Mouse (Mus musculus) left cerebral cortex, adult 9 months (tissue): ENCODE measurements around the gene Emid1.

Experiments
- DNase-seq, 2 experiments: peaks; one replicate each; pipeline ENCODE4 v3.0.0; 2022; ENCODE audit warnings: low spot score in 2 of 2

The Emid1 gene

DNA sequence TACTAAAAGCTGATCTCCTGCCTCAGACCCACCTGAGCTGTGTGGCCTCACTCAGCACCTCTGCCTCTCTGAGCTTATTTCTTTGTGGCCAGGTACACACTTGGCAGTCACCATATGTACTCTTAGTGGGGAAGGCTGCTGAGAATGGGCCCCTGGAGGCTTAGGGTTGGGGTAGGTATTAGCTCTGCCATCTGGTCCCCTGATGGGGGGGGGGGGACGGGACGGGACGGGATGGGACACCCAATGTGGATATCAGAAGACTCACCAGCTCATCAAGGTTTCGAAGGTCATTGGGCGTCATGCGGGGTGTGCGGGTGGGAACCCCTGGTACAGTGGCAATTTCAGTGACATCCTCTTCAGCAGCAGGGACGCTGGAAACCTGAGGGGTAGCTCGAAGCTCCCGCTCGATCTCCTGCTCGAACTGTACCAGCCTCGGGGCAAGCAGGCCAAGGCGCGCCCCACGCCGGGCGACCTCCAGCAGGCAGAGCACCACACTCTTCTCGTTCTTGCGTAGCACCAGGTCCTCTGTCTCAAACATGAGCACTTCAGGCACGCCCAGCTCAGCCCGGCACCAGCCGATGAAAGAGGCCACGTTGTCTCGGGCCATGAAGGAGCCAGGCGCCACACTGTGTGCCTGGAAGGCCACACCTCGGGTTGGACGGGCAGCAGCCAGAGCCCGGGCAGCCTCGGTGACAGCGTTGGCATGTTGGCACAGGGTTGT lies 88.3 kb downstream of the Emid1 start:
- DNase-seq, result no peak

DNA sequence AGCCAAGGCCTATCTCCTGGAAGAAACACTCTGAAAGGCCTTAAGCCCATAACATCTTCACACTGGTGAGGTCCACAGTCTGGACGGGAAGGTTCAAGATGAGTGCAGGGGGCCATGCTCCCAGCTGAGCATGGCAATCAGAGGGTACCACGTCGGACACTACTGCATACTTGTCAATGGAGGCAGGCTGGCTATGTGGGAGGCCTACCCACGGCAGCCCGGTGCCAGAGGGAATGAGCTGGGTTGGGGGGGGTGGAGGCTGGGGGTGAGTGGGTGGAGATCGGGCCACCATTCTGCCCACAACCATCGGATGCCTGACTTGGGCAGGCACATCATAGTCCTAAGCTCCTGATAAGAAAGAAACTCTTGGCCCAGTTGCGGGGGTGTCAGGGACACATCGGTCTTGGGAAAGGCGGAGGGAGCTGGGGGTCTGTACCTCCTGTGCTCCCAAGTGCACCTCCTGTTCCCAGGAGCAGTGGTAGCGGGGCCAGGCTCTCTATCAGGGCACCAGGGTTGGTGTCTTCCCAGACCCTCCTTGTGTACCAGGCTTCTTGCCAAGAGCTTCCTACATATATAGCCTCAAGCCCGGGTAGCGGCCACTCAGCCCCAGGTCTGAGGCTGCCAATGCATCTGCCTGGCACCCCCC lies 89.1 kb downstream of the Emid1 start:
- DNase-seq, result no peak

GRCm38 (mm10) chr11:5062326-5062725 lies 89.7 kb downstream of the Emid1 start:
- DNase-seq, result peak in 1 of 2 experiments; percentile 34

- peak; percentile 89 to 96 for DNase-seq
Measured at GRCm38 (mm10) chr11:5061413-5062139, 90.5 kb downstream of the Emid1 start.

DNA sequence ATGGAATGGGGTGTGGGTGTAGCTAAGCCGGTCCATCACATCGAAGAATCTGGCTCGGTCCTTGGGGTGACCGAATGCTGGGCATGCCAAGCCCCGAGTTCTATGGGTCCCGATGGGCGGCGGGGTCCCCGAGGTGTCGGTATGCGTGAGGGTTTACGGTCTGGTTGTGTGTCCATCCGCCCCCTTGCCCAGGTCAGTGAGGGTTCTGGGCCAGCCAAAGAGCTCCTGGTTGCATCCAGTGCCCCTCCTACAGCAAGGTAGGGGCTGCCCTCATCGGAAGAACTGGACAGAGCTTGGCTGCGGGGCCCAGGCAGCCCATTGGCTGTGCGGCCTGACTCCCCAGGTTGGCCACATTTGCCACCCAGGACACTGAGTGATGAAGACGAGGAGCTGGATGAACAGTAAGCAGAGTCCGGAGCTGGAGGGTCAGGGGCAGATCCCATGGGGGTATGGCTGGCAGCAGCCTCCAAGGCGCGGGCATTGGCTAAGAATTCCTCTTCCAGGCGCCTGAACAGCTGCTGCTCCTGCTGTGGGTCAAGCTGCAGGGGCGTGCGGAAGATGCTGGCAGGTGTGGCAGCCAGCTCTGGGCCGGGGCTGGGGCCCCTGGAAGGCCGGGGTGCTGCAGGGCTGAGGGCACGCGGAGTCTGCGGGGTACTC lies 91.2 kb downstream of the Emid1 start:
- no peak for DNase-seq

GRCm38 (mm10) chr11:5059704-5060156 lies 92.3 kb downstream of the Emid1 start:
- peak in 1 of 2 experiments; percentile 69 for DNase-seq

GRCm38 (mm10) chr11:5059230-5059629 lies 92.8 kb downstream of the Emid1 start:
- DNase-seq, result no peak

- DNase-seq, result no peak
Measured at GRCm38 (mm10) chr11:5058783-5059182, 93.3 kb downstream of the Emid1 start.

GRCm38 (mm10) chr11:5057856-5058641 lies 94.0 kb downstream of the Emid1 start, which contains the start of gene Rasl10a:
Gene Rasl10a, plus strand, starts transcription at chr11:5058128.
- DNase-seq, result peak in 1 of 2 experiments; percentile 43

DNA sequence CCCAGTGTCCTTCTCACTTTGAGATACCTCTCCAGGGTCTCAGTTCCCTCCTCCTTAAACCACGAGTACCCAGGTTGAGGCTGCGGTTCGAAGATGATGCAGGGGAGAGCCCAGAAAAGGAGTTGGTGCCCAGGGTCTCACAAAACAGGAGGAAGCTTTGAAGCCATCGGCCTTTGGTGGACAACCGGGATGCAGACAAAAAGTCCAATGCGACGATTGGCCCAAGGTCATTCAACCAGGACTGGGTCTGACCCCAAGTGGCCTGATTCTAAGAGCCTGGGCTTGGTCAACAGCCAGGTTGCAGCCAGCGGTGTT lies 94.6 kb downstream of the Emid1 start:
- no peak for DNase-seq

GRCm38 (mm10) chr11:5057064-5057463 lies 95.0 kb downstream of the Emid1 start:
- no peak for DNase-seq
